Mouse (Mus musculus) Patski (cell line): ENCODE data around the gene Bicral. TPM values are rescaled to one million over a fixed set of nuclear protein-coding genes. Genes with fewer than 3 reads are reported as not detected.

Source experiments
- ATAC-seq: fragments of 100-300 bp; one replicate; pipeline ENCODE4 v1.8.0; 2021
- CTCF ChIA-PET: fragments of 350-600 bp; sonication (Branson Sonifier 250); formaldehyde crosslinking; loops from one replicate; lab custom pipeline; 2022; ENCODE audit warnings: inconsistent platforms; lab: Charles Lee
- POLR2A ChIA-PET: fragments of 350-600 bp; sonication (Branson Sonifier 250); formaldehyde crosslinking; loops from one replicate; lab custom pipeline; 2022; ENCODE audit warnings: antibody characterized with exemption, inconsistent platforms; lab: Charles Lee
- DNase-seq: peaks from one replicate; pipeline ENCODE4 v3.0.0-alpha.2; 2011; ENCODE audit warnings: low read depth, low spot score
- H3K27me3 ChIP-seq: fragments of 371-371 bp; one replicate; pipeline ENCODE4 v1.5.1; 2021
- CTCF ChIP-seq: fragments of 100-300 bp; IDR thresholded peaks from one replicate; pipeline ENCODE4 v1.5.1; 2021
- in situ Hi-C: fragments of 300-500 bp; cut with MboI; formaldehyde crosslinking; loops from 3 replicates; pipeline ENCODE4 v1.11.1; 2018; ENCODE audit warnings: low pct_unique_long_range_greater_than_20kb, mixed read lengths
- polyA plus RNA-seq: library from polyadenylated mRNA; unstranded; gene quantifications from one replicate; pipeline ENCODE4 v1.2.3, GENCODE M21; 2021

Bicral gene
- polyA plus RNA-seq, 1 experiment from 2014 or later: 16.4 TPM

- CTCF ChIA-PET: no interaction called here
- POLR2A ChIA-PET: no interaction called here
- in situ Hi-C loops: no loop called here
- DNase-seq (no peak), ATAC-seq (no peak)
- TF ChIP-seq CTCF: no peak
- H3K27me3 ChIP-seq: no peaks in the 10 kb centered on the region
Observed at GRCm38 (mm10) chr17:46749282-46749681, 109.0 kb downstream of the Bicral start.

Other genes starting within 250 kb of the Bicral start
- 86.6 TPM for gene Ptk7, start 229.0 kb downstream of the Bicral start, polyA plus RNA-seq
- 42.3 TPM for gene Klc4, start 212.5 kb downstream of the Bicral start, polyA plus RNA-seq
- gene Mrpl2, start 212.3 kb downstream of the Bicral start, polyA plus RNA-seq: 124 TPM
- gene Cul7, start 208.1 kb downstream of the Bicral start, polyA plus RNA-seq: 109 TPM
- gene Rrp36, start 184.1 kb downstream of the Bicral start, polyA plus RNA-seq: 46.4 TPM
- gene Mea1, start 179.7 kb downstream of the Bicral start, polyA plus RNA-seq: 150 TPM
- 61.4 TPM for gene Klhdc3, start 177.6 kb downstream of the Bicral start, polyA plus RNA-seq
- 87.8 TPM for gene Ppp2r5d, start 153.4 kb downstream of the Bicral start, polyA plus RNA-seq
- 39.9 TPM for gene Pex6, start 147.0 kb downstream of the Bicral start, polyA plus RNA-seq
- 0.21 TPM for gene Gnmt, start 129.3 kb downstream of the Bicral start, polyA plus RNA-seq
- gene Cnpy3, start 106.3 kb downstream of the Bicral start, polyA plus RNA-seq: 110 TPM
- gene Ptcra, start 94.8 kb downstream of the Bicral start, polyA plus RNA-seq: 0.12 TPM
- gene 2310039H08Rik, start 85.8 kb downstream of the Bicral start, polyA plus RNA-seq: 24.4 TPM
- gene Rpl7l1, start 75.8 kb downstream of the Bicral start, polyA plus RNA-seq: 119 TPM
- 36.4 TPM for gene Tbcc, start 32.2 kb upstream of the Bicral start, polyA plus RNA-seq
- gene Prph2, start 52.0 kb upstream of the Bicral start, polyA plus RNA-seq: not detected
- 60.9 TPM for gene Ubr2, start 152.1 kb upstream of the Bicral start, polyA plus RNA-seq